Mouse (Mus musculus) ovary, adult 18-20 months (tissue): ENCODE data around the gene Them4.
A peak's percentile ranks its signal among the peaks of the same experiment; 100 is the strongest.
"Not testable (repeated sequence)": the region's sequence is repeated elsewhere in the genome, so short reads cannot be mapped to it uniquely, and the experiment has no call there.

ENCODE experiments used
- DNase-seq: peaks from one replicate; pipeline ENCODE4 v3.0.0; 2022; ENCODE audit warnings: low spot score, mixed read lengths

Them4 gene

DNA sequence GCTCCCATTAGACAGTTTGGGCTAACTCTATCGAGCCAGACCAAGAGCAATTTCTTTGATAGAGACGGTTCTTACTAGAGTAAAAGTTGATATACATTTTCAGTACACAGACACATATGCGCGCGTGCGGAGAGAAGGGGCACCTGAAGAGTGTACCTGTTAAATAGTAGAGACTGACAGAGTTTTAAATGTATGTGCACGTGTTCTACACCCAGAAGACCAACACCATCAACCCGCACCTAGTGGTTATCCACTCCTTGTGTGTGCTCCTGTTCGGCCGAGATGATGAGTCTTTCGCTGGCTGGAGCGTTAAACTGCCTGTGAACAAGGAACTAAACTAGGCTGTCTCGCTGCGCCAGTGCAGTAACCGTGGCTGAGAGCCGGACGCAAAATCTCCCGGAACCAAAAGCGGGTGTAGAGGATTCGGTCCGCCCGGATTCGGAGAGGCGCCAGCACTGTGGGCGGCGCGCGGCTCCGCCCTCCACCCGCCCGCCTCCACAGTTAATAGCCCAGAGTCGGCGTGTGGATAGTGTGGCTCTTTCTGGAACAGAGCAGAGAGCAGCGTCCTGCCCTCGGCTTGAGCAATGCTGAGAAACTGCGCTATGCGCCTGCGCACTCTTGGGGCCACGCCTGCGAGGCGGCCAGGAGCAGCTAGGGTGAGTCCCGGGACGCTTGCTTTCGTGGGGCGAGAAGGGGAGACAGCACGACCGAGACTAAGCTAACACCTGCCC is at the start of gene Them4:
TSS of gene Them4 (plus strand) at position 457 of the 731 bp plus-strand sequence.
- DNase-seq, result peak; percentile 95

DNA sequence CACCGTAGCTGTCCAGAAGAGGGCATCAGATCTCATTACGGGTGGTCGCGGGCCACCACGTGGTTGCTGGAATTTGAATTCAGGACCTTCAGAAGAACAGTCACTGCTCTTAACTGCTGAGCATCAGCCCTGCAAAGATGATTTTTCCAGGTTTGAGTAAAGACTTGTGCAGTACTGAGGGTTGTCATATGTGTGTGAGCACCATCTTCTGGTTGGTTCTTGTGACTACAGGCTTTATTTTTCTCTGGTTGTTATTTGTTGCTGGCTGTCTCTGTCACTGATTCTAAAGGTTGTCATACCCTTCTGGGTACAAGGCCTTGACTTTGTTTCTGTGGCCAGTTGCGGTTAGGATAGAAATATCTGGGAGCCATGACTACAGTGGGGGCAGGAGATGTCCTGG is 49.3 kb upstream of the Them4 start:
- DNase-seq, result no peak

DNA sequence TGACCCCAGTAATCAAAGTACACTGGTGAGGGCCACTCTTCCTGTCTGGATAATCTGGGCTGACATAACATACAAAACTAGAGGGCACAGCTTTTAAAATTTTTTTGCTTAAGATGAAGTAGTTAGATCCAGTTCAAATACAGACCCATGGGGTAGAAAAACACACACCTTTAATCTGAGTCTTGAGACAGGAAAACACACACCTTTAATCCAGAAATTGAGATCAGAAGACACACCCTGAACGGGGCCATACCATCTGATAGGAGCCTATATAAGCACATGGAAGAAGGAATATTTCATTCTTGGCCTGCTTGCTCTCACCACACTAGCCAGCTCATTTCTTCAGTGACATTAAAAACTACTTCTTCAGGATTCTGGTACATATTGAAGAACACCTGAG is 46.2 kb upstream of the Them4 start, which contains the start of gene Gm4778:
TSS of gene Gm4778 (plus strand) at position 301 of the 400 bp plus-strand sequence.
- not testable (repeated sequence) for DNase-seq

DNA sequence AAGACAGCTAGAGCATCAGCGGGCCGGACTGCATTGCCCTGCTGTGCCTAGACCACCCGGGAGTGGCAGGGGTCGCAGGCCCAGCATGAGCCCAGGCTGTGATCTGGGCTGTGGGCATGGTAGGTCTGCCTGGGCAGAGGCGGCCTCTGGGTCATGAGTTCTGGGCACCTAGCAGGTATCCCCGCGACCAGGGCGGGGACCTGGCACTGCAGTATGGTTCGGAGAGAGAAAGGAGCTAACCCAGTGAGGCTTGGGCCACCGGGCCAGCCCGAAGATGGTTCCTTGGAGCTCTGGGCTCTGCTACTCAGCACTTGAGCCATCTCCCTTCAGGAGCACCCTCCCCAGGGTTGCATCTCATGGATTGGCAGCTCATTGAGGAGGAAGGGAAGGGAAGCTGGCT is 33.9 kb upstream of the Them4 start:
- DNase-seq, result no peak

DNA sequence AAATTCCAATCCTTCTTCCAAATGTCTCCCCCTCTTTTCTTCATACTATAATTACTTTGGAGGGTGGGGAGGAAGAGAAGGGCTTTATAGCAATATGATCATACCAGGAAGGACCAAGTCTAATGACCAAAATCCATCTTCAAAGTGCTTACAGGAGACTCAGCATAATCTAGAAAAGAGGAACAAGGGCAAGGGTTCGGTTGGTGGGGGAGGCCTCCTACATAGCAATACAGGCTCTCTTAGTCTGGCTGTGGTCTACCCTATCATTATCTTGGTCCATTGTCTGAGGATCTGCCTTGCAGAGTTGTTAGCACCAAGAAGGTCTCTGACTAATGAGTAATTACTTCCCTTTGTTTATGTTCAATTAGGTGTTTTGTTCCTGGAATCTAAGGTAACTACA is 4.4 kb upstream of the Them4 start:
- no peak for DNase-seq

DNA sequence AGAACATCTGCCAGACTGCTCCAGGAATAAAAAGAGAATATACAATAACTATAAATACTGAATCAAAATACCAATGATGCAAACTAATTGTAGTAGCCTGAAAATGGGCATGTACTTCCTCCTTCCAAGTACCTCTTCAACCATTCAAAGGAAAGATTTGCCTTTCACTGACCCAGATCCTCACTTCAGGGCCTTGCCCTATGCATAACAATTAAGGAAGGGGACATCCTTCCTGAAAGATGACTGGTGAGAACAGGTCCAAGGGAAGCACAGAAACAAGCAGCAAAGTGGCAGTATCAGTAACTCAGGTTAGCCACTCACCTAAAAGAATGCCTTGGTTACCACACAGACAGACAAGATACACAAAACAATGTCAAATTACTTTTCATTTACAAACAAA is 2.9 kb upstream of the Them4 start:
- DNase-seq, result no peak

DNA sequence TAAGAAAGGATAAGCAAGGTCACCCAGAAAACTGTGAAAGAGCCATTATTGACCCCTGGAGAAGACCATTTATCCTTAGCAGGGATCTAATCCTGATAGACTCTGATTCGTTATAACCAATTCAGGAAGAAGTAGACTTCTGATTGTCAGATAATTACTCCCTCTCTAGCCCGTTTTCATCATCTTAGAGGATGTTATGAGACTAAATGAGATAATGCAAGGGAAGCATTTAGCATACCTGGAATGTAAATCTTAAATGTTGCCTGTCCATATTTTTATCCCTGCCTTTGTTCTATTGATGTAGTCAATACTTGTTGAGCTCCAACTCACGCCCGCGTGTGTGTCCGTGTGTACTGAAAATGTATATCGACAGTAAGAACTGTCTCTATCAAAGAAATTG is 602 bp downstream of the Them4 start:
- DNase-seq, result no peak

DNA sequence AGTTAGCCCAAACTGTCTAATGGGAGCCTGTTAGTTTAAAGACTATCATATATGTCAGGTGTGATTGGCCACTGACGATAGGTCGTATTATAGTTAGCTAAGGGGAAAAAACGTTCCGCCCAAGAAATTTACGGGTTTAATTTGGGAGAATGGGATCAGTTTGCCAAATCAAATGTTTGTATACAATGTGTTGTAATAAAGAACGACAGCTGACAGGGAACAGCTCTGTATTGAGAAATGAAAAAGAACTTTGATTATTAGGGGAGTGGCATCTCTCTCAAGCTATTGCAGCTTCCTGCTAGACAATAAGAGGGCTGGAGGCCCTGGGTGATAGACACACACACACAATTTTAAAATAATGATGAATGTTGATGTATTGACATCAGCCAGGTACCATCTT is 1.0 kb downstream of the Them4 start:
- no peak for DNase-seq

DNA sequence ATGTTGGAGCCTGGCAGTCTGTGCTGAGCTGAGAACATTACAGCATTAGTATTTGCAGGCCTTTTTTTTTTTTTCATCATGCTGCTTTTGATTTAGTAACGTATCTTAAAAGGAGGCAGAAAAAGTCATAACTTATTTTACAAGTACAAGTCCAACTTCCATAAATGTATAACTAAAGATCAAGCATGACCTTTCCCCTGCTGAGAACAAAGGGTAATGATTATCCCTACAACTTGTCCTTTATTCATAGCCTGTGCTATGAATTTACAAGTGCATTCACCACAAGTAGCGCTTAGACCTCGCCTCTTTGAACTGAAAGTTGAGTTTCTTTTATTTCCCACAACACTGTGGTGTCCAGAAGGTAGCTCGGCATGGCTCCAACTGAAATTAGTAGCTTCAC is 1.5 kb downstream of the Them4 start:
- no peak for DNase-seq

DNA sequence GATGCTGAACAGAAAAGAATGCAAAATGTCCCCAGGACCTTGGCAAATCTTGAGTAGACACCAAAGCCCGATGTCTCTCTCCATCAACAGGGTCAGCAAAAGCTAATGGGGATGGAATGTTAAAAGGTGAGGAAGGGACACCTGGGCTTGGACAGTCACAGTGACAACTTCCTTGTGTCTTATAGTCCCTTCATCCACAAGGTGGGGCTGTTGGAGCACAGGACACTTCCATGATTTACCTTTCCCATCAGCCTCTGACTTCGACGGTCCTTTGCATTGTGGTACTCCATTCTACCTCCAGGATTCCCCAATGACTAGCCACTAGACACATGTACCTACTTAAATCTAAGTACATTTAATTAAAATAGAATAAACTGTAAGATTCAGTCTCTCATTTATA is 18.8 kb downstream of the Them4 start:
- no peak for DNase-seq

DNA sequence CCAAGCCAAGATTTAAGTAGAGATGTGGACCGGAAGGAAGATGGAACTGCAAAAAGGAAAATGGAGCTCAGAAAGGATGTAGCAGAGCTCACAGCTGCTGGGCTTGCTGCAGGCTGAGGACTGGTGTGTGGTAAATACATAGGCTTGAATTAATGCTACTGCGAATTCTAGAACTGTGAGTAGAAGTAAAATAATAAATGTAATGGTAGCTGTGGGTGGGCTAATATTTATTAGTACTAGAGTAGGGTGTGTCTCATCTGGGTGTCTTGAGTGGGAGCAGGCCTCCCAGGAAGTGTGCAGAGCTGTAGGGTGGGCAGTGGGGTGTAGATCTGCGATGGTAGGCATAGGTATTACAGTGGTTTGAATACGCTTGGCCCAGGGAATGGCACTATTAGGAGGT is 24.6 kb downstream of the Them4 start:
- no peak for DNase-seq

DNA sequence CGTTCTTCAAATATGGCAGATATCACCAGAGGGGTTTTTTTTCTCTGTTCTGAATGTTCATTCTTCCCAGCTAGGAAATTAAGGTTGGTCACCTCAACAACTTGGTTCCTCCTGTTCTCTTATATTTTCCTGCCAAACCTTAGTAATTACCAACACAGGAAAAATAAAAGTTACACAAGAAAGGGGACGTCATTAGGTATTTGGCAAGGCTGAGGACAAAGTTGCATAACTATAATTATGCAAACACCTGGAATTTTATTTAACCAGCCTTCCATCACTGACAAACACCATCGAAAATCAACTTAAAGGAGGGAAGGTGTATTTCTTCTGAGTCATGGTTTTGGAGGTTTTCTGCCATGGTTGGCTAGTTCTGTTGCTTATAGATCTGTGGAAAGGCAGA is 28.6 kb downstream of the Them4 start:
- DNase-seq, result no peak

DNA sequence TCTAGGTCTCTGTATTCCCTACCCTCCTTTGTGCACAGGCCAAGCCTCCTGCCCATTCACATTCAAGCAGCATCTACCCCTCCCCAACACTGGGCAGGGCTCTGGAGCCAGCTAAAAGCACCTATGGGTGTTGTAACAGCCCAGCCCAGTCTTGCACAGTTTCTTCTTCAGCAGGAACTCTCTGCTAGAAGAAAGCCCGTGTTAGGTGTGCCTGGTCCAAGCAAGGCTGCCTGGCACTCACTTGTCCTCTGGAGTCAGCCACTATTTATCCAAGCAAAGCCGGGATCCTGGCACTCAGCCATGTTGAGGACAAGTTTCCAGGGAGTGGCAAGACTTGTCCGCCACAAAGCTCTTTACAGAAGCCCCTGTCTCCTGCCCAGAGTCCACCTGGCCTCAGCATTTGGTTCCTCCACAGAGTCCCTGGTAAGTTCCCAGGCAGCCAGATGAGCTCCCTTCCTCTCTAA is 32.1 kb downstream of the Them4 start, which contains the start of gene Them5:
TSS of gene Them5 (plus strand) at position 141 of the 464 bp plus-strand sequence.
- no peak for DNase-seq

DNA sequence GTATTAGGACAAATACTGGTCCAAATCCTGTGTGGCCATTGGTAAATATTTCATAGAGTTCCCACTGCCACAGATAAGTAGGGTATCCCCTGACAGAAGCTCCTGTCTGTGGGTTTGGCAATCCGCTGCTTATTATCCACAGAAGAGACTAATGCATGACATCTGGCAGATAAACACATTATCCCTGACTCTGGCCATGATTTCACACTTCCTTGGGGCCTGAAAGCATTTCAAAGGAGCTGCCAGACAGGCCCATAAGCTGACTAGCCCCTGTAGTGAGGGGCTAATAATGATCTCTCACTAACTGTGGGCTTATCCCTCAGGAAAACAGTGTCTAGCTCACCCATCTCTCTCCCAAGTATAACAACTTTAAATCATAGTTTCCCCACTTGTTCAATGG is 32.7 kb downstream of the Them4 start:
- DNase-seq, result no peak

DNA sequence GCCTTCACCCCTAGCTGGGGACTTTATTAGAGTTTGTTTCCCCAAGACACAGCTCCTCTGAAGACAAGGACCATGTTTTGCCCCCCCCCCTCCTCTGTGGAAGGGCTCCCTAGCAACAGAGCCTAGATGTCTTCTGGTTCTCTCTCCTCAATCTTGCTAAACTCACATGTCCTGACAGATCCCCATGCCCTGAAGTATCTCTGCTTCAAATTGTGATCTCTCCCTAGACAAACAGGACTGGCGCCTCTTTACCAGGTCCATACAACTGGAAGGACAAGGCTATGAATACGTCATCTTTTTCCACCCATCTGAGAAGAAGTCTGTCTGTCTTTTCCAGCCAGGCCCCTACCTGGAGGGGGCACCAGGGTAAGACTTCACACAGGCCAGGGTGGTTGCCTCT is 34.3 kb downstream of the Them4 start:
- no peak for DNase-seq

DNA sequence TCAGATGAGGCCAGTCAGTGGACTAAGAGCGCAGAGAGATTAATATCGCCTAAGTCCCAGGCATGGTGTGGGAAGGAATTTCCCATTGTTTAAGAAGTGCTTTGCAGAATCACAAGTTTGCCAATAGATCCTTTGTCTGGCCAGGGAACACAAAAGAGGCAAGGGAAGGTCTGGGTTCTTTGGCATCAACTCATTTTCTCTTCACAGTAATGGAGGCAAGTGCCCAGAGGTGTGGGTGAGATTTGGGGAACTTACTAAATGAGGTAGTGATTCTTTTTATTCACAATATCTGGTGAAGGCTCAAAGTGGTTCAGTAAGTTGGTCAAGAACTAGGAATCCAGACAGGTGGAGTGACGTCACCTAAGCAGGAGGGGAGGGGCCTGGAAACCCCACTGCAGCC is 35.0 kb downstream of the Them4 start:
- DNase-seq, result no peak

DNA sequence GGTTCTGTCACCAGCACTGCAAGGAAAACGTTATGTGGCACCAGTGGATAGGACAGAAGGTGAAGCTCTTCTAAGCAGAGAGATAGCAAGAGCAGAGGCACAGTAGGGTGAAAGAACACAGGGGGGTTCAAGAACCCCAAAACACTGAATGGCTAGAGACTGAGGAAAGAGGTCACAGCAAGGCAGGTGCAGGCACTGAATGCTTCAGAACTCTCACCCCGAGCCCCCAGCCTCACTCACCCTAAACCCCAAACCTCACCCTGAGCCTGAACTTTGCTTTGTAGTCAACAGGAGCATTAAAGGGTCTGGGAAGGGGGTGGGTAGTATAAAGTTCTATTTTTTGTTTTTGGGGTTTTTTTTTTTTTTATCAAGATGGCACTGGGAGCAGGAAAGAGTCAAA is 38.3 kb downstream of the Them4 start:
- no peak for DNase-seq

DNA sequence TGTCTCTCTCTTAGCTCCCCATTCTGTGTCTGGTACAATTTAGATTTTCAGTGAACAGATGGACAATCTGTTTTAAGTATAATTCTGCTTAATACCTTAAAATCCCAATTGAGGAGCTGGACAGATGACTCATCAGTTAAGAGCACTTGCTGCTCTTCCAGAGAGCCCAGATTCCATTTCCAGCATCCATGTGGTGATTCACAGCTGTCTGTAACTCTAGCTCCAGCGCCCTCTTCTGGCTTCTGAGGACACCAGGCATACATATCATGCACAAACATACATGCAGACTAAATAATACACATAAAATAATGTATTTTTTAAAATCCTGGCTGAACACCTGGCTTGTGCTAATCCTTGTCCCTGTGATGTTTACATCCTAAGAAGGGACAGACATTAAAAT is 50.9 kb downstream of the Them4 start:
- DNase-seq, result no peak

DNA sequence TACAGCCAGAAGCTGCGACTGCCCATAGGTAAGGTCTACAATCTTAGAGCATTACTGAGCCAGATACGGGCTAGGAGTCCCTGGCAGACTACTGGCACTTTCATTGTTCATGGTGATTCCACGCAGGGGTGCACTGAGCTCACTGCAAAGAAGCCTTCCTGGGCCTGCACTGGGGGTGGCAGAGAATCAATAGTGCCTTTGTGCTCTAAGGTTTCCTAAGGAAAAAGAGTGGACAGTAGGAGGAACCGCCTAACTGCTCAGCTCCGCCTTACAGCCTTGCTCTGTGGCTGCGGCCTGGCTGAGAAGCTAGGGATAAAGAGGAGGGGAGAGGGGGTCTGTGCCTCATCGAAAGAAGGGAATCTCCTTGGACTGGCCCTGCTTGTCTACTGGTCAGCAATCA is 52.2 kb downstream of the Them4 start, which contains the start of gene C2cd4d:
TSS of gene C2cd4d (plus strand) at position 301 of the 400 bp plus-strand sequence.
- no peak for DNase-seq

DNA sequence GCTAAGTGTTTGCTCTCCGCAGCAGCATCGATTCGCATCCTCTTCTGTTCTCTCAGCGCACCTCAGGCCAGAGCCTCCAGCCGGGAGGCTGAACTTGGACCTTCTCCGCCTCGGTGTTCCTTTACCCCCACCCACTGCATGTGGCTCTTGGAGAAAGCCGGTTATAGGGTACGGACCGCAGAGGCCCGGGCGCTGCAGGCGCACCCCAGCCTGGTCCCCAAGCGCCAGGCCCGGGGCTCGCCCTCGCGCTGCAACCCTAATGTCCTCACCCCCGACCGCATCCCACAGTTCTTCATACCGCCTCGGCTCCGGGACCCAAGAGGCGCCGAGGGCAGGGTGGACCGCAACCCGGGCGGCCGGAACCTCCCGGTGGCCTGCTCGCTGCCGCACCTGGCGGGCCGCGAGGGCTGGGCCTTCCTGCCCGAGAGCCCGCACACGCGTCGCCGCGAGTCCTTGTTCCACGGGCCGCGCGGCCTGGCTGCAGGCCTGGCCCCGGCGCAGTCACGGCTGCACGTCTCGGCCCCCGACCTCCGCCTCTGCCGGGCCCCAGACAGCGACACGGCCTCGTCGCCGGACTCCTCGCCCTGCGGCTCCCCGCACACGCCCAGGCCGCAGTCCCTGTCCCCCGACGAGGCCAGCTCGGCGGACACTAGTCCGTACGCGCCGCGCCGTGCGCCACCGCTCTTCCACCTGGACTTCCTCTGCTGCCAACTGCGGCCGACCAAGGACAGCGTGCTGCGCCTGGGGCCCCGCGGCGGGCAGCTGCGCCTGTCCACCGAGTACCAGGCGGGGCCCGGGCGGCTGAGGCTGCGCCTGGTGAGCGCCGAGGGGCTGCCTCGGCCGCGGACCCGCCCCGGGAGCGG is 53.6 kb downstream of the Them4 start:
- peak; percentile 32 for DNase-seq

DNA sequence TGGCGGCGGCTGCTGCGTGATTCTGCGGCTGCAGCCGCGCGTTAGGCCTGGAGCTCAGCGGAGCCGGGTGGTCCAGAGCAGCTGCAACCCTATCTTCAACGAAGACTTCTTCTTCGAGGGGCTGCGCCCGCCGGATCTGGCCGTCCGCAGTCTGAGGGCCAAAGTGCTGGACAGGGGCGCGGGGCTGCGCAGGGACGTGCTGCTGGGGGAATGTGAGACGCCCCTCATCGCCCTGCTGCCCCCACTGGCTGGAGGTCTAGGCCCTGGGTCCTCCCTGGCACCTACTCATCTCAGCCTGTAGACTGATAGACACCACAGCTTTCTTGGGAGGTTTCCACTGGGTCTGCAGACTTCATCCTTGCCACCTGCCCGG is 54.3 kb downstream of the Them4 start:
- DNase-seq, result no peak

DNA sequence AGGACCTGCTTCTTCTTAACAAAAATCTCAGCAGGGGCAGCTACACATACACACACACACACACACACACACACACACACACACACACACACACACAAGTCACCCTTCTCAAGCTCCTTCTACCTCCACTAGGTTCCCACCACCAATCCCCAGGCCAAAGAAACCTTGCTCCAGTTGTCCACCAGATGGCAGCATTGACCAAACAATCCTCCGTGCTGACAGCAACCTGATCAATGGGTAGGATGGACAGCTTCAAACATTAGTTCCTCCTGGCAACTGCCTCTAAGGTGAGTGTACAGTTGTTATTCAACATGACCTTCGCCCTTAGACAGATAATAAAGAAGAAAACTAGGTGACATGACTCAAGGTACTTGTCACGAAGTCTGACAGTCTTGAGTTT is 56.9 kb downstream of the Them4 start:
- peak; percentile 39 for DNase-seq

DNA sequence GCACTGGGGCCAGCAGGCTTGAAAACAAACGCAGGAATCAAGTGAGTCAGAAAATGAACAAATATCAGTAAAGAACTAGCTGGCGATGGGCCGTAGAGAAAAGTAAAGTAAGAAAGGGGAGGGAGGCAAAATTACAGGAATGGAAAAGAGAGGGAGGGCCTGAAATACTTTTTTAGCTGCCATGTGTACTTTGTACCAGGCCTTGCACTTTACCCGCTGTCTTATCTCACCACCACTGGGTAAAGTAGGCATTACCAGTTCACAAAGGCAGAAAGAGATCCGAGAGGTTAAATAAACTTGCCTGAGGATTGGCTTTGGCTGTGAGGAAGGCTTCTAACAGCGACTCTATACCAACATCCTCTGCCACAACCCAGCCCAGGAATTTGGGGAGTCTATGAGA is 57.6 kb downstream of the Them4 start:
- no peak for DNase-seq
